Mouse (Mus musculus) hindbrain, embryonic 11.5 days (tissue): Measurements from ENCODE around the gene Aco1. TPM values are rescaled to one million over a fixed set of nuclear protein-coding genes. Genes with fewer than 3 reads are reported as not detected.

Source experiments
- ATAC-seq: fragments of 200-750 bp; cut with Nextera tagmentation; 2 replicates; pipeline ENCODE4 v1.8.0; 2017; ENCODE audit warnings: mild to moderate bottlenecking, moderate TSS enrichment, moderate library complexity; ENCODE audit not compliant: low FRiP score
- DNase-seq: peaks from one replicate; pipeline ENCODE4 v3.0.0-alpha.2; 2015; ENCODE audit warnings: low spot score
- H3K27ac ChIP-seq: fragments of 300-500 bp; sonication (generic); 2 replicates; pipeline ENCODE4 v1.5.1; 2014; ENCODE audit warnings: mild to moderate bottlenecking, low read depth, low read length
- H3K27me3 ChIP-seq: fragments of 300-500 bp; sonication (generic); 2 replicates; pipeline ENCODE4 v1.6.1; 2014; ENCODE audit warnings: mild to moderate bottlenecking, low read length, moderate library complexity, mixed read lengths; ENCODE audit not compliant: control insufficient read depth, insufficient read depth
- H3K36me3 ChIP-seq: fragments of 300-500 bp; sonication (generic); 2 replicates; pipeline ENCODE4 v1.6.1; 2014; ENCODE audit warnings: mild to moderate bottlenecking, low read length, moderate library complexity, mixed read lengths; ENCODE audit not compliant: control insufficient read depth, insufficient read depth
- H3K4me1 ChIP-seq: fragments of 300-500 bp; sonication (generic); replicated peaks from 2 replicates; pipeline ENCODE4 v1.6.1; 2014; ENCODE audit warnings: low read length, mixed read lengths; ENCODE audit not compliant: control insufficient read depth, insufficient read depth
- H3K4me2 ChIP-seq: fragments of 300-500 bp; sonication (generic); replicated peaks from 2 replicates; pipeline ENCODE4 v1.6.1; 2014; ENCODE audit warnings: mild to moderate bottlenecking, low read depth, low read length
- H3K4me3 ChIP-seq: fragments of 300-500 bp; sonication (generic); 2 replicates; pipeline ENCODE4 v1.5.1; 2014; ENCODE audit warnings: low read depth, low read length
- H3K9ac ChIP-seq: fragments of 300-500 bp; sonication (generic); 2 replicates; pipeline ENCODE4 v1.6.1; 2014; ENCODE audit warnings: low read depth, low read length
- H3K9me3 ChIP-seq: fragments of 300-500 bp; sonication (generic); 2 replicates; pipeline ENCODE4 v1.6.1; 2016; ENCODE audit warnings: low read length; ENCODE audit not compliant: control insufficient read depth
- WGBS: fragments of 180-500 bp; shearing (Covaris S2); extraction: QIAGEN DNeasy Blood & Tissue Kit; methylation state at CpG from one replicate; pipeline ENCODE4 v1.1.7; 2014; 5-methylcytosine and 5-hydroxymethylcytosine counted together
- polyA plus RNA-seq: library from polyadenylated mRNA; unstranded; fragments of >200 nt; fragmentation: Nextera tagmentation; extraction: Ambion mirVana; gene quantifications from 2 replicates; pipeline ENCODE4 v1.2.1, GENCODE M21; 2014

The Aco1 gene
- polyA plus RNA-seq, 1 experiment from 2014 or later = 55.0 TPM

DNA sequence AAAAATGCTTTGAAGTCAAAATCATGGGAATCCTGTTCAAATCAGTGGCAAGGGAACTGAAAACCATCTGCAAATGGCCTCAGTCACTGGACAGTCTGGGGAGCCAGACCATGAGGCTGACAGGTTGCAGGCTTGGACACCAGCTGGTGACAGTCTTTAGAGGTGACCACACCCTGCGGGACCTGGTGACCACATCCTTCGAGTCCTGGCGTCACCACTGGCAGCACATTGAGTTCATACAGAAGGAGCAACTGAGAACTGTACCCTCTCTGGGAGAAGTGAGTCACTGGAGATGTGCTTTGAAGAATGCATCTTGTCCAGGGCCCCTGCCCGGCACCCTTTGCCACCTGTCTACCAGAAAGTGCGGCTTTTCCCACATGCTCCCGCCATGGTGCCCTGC, 86.8 kb downstream of the Aco1 start:
- Histone ChIP-seq H3K9ac (no peak overlapping the region), H3K27ac (no peak overlapping the region), H3K9me3 (no peaks in the 10 kb centered on the region), H3K4me1 (no peaks in the 10 kb centered on the region), H3K4me3 (no peak overlapping the region), H3K36me3 (no peaks in the 10 kb centered on the region), H3K27me3 (no peaks in the 10 kb centered on the region), H3K4me2 (no peak overlapping the region)
- 91% methylated on average over 6 of the region's 6 CpGs for WGBS
- ATAC-seq (no peak), DNase-seq (no peak)

DNA sequence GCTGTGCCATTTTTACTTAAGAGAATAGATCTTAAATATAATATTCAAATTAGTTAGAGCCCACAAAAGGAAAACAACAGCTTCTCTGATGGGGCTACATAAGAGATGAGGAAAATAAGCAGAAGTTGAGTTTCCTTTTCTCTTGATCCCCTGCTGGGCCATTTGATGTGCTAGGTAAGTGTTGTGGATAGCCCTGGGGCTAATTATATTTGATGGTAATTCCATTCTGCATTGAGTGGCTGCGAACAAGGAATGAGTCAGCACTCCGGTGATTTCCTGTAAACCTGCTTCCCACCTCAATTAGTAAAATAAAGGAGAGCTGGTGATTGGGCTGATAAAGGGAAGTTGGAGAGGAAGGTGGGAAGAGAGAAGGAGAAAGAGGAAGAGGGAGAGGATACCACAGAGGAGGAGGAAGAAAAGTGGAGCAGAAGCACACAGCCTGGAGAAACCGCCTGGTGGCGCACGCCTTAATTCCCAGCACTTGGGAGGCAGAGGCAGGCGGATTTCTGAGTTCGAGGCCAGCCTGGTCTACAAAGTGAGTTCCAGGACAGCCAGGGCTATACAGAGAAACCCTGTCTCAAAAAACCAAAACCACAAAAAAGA, 90.3 kb downstream of the Aco1 start:
- Histone ChIP-seq H3K4me2 (no peak overlapping the region), H3K4me1 (no peaks in the 10 kb centered on the region), H3K4me3 (no peak overlapping the region), H3K9me3 (no peaks in the 10 kb centered on the region), H3K36me3 (no peaks in the 10 kb centered on the region), H3K27ac (no peak overlapping the region), H3K9ac (no peak overlapping the region), H3K27me3 (no peaks in the 10 kb centered on the region)
- ATAC-seq (no peak), DNase-seq (no peak)
- 93% methylated on average over 7 of the region's 7 CpGs for WGBS

DNA sequence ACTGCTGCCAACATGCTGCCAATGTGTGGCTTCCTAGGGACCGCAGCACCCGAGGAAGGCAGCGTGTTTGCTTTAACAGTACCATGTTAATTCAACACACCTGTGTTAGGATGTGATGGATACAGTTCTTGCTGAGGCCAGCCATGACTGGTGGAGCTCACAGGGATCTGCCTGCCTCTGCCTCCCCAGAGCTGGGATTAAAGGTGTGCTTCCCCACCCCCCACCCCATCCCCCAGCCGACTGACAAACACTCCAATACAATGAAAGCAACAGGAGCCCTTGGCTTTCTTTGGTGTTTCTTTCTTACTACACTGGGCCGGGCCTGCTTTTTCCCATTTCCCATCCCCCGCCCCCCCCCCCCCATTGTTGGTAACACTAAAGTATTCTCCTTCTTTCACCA, 91.4 kb downstream of the Aco1 start:
- Histone ChIP-seq H3K9me3 (no peaks in the 10 kb centered on the region), H3K27ac (no peak overlapping the region), H3K4me3 (no peak overlapping the region), H3K4me2 (no peak overlapping the region), H3K4me1 (no peaks in the 10 kb centered on the region), H3K9ac (no peak overlapping the region), H3K36me3 (no peaks in the 10 kb centered on the region), H3K27me3 (no peaks in the 10 kb centered on the region)
- ATAC-seq (no peak), DNase-seq (no peak)
- 84% methylated on average over 6 of the region's 6 CpGs for WGBS

DNA sequence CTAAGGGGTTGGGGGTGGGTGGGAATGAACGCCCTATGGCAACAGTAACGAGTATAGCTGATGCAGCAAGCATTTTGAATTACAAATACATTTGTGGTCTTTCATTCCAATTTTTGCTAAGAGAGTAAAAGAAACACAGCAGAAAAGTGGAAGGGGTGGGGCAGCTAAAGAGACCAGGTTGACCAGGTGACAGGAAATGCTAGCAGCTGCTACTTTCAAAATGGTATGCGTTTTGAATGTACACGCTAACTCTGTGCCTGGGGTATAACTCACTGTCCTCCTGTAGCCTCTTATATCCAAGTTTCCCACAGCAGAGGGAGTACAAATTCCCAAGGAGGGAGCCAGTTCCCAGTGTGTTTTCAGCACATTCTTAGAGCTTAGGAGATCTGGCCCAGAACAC, 93.9 kb downstream of the Aco1 start:
- H3K4me3 ChIP-seq = no peak overlapping the region
- no peak overlapping the region for H3K4me2 ChIP-seq
- no peaks in the 10 kb centered on the region for H3K36me3 ChIP-seq
- 89% methylated on average over 4 of the region's 4 CpGs for WGBS
- no peaks in the 10 kb centered on the region for H3K27me3 ChIP-seq
- H3K27ac ChIP-seq = no peak overlapping the region
- ATAC-seq (no peak), DNase-seq (no peak)
- no peaks in the 10 kb centered on the region for H3K9me3 ChIP-seq
- no peaks in the 10 kb centered on the region for H3K4me1 ChIP-seq
- H3K9ac ChIP-seq = no peak overlapping the region

DNA sequence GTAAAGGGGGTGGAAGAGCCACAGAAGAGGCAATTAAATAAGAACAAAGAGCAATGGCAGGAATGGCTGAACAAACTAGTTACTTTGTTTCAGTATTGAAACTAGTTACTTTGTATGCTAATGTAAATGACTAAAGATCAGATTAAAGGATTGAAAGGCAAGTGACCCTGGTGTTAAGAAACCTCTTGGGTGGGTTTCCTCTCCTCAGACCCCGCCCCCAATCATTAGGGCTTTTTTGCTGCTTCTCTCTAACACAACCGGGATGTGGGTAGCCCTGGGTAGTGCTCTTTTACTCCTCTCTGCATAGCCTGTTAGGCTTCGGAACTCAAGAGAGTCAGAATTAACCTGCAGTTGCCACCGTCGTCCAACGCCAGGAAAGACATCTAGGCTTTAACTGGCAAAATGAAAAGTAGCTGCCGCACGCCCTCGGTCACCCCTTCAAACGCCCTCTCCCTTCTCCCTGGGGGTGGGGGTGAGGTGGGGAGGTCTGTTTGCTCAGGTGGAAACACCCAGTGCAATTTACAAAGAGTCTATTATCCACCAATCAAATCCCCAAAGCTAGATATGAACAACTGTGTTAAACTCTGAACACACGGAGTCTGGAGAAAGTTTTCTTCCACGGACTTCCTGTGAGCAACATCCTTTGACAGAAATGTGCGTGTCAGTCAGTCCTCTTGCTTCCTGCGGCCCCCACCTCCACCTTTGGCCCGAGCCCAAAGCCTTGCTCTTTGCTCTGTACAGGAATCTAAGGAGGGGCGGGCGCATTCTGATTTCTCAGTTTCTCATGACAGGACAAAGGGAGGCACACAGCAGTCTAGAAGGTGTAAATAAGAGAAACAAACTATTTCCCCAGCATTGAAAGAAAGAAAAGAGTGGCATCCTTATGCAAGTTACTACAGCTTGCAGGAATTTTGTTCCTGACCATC, 95.9 kb downstream of the Aco1 start:
- H3K4me2 ChIP-seq = peak overlapping the region; percentile 78
- H3K4me1 ChIP-seq = no peaks in the 10 kb centered on the region
- no peaks in the 10 kb centered on the region for H3K27me3 ChIP-seq
- peak; percentile 37 for DNase-seq
- peak; percentile 65; the same call in 1 of the 2 replicates for ATAC-seq
- no peaks in the 10 kb centered on the region for H3K36me3 ChIP-seq
- peak overlapping the region; percentile 1; the same call in 1 of the 2 replicates for H3K9ac ChIP-seq
- H3K4me3 ChIP-seq = peak overlapping the region; percentile 46
- H3K9me3 ChIP-seq = no peaks in the 10 kb centered on the region
- WGBS = 2% methylated on average over 17 of the region's 17 CpGs
- no peak overlapping the region for H3K27ac ChIP-seq

DNA sequence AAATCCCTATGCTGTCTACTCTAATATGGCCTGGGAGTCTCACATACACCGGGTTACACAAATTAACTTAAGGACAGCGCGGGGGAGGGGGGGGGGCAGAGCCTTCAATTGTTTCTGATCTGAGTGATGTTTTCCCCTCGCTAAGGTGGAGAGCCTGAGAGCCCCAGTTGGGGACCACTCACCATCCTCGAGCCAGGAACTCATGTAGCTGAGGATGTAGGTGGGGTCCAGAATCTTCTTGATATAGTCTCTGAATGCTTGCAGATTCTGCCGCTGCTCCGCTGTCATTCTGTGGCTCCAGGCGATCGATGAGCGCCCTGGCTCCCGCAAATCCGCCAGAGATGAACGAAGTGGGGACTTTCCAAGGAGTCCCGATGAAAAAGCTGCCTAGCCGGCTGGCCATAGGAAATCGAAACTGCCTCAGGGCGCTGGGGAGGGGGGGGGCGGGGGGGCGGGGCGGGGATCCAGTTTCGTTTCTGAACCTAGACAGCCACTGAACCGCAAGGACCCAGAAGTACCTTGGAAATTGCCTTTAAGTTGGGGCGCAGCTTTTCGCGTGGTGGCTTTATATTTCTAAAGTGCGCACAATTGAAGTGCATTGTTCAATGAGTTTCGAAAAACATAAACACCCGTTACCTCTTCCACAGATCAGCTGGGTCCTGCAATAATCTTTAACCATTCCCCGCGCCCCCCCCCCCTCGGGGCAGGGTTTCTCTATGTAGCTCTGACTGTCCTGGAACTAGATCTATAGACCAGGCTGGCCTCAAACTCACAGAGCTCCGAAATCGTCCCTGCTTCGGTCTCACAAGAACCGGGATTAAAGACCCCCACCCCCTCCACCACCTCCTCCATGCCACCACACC, 96.8 kb downstream of the Aco1 start, which contains the start of gene Ddx58:
Gene Ddx58, minus strand, starts transcription at position 420 of the 863 bp plus-strand sequence.
- H3K27me3 ChIP-seq = no peaks in the 10 kb centered on the region
- WGBS = 5% methylated on average over 35 of the region's 35 CpGs
- H3K9me3 ChIP-seq = no peaks in the 10 kb centered on the region
- peak within 1 kb of the TSS; percentile 47; the same call in 1 of the 2 replicates for H3K9ac ChIP-seq
- H3K4me2 ChIP-seq = peak within 1 kb of the TSS; percentile 78
- H3K27ac ChIP-seq = no peak within 1 kb of the TSS
- ATAC-seq (peak; percentile 69), DNase-seq (peak; percentile 56)
- H3K36me3 ChIP-seq = no peaks in the 10 kb centered on the region
- no peaks in the 10 kb centered on the region for H3K4me1 ChIP-seq
- H3K4me3 ChIP-seq = peak within 1 kb of the TSS; percentile 46

DNA sequence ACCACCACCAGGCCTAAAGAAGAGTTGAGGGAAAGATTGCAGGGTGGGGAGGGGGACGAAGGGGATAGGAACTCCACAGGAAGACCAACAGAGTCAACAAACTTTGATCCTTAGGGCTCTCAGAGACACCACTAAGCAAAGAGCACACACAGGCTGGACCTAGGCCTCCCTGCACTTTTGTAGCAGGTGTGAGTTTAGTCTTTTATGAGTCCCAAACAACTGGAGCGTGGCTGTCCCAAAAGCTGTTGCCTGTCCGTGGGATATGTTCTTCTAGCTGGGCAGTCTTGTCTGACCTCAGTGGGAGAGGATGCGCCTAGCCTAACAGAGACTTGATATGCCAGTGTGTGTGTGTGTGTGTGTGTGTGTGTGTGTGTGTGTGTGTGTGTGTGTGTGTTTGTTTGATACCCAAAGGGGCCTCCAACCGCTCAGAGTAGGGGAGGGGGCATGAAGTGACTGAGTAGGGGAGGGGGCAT, 97.4 kb downstream of the Aco1 start:
- H3K9ac ChIP-seq = no peak overlapping the region
- H3K4me2 ChIP-seq = peak overlapping the region; percentile 78
- H3K27ac ChIP-seq = no peak overlapping the region
- H3K27me3 ChIP-seq = no peaks in the 10 kb centered on the region
- 0 out of 2 replicates have a peak, but pooled peaks have one; percentile 8 for ATAC-seq
- DNase-seq = no peak
- no peaks in the 10 kb centered on the region for H3K9me3 ChIP-seq
- no peaks in the 10 kb centered on the region for H3K36me3 ChIP-seq
- H3K4me1 ChIP-seq = no peaks in the 10 kb centered on the region
- 43% methylated on average over 5 of the region's 5 CpGs for WGBS
- peak overlapping the region; percentile 46; the same call in 1 of the 2 replicates for H3K4me3 ChIP-seq

DNA sequence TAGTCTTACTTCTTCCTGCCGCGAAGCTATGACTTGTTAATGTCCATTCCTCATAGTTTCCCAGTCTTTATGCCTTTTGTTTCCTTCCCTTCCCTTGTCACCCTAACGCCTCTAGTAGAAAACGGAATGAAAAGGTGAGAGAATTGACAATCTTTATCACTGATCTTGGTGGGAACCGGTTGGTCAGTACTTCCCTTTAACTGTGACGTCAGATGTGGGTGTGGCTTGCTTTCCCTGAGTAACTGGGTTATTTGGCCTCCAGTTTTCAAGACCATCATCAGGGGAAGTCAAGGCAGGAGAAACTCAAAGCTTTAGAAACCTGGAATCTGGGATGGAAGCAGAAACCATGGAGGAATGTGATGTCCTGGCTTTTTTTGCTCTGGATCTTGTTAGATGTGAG, 99.0 kb downstream of the Aco1 start:
- H3K9me3 ChIP-seq = no peaks in the 10 kb centered on the region
- no peaks in the 10 kb centered on the region for H3K4me1 ChIP-seq
- DNase-seq (no peak), ATAC-seq (no peak)
- H3K9ac ChIP-seq = no peak overlapping the region
- H3K4me3 ChIP-seq = no peak overlapping the region
- H3K36me3 ChIP-seq = no peaks in the 10 kb centered on the region
- no peak overlapping the region for H3K27ac ChIP-seq
- no peaks in the 10 kb centered on the region for H3K27me3 ChIP-seq
- WGBS = 51% methylated on average over 6 of the region's 6 CpGs
- no peak overlapping the region for H3K4me2 ChIP-seq
